Mouse (Mus musculus): ENCODE results near the gene Pick1. TPM values are rescaled to one million over a fixed set of nuclear protein-coding genes. Genes with fewer than 3 reads are reported as not detected.

The Pick1 gene
- 45.8 TPM for polyA plus RNA-seq (2017; shearing (Covaris generic))

DNA sequence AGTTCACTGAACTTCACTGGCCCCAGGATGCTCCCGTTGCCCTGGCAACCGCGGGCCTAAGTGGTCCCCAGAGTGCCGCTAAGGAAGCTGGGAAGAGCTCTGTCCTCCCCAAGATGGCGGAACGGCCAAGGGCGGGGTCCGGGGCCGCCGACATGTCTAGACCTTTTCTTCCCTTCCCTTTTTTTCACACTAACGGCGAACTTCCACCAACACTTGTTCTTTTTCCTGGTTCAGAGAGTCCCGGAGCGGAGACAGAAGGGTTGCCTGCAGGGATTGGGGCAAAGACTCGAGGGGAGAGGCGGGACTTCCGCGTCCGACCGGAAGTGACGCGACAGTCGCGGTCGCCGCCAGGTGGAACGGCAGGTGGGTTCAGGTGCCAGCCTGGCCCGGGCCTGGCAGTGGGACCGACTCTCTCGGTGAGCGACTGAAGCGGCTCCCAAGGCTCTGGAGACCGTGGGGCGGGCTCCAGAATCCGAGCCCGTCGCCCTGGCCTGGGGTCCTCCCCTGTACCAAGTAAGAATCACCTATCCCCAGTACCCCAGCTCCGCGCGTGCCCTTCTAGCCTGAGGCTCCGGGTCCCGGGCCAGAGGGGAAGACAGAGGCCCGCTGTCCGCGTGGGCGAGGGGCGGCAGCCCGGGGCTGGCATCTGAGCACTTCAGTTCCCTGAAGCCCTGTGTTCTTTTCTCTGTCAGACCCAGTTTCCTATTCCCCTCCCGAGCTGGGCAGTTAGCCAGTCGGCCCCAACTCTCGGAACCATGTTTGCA, at the start of gene Pick1, which contains the start of gene Gm49486:
Gene Pick1, plus strand, starts transcription at position 116 of the 764 bp plus-strand sequence.
Gene Gm49486, plus strand, starts transcription at position 334 of the 764 bp plus-strand sequence.

DNA sequence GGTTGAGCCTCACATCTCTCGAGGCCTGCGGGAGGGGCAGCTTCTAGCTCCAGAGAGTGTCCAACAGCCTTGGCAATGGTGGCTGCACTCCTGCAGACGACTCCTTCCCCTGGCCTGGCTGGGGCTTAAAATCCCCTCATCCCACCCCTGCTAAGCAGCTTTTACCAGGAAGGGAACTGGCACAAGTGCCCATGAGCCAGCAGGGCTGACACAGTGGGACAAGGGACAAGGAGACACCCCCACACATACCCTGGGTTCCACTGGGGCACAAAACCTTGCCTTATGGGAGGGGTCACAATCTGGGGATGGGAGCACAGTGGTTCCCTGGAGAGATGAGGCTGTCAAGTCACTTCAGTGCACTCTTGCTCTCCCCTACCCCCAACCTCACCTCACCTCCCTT, 25.7 kb downstream of the Pick1 start, which contains the start of gene Slc16a8:
Gene Slc16a8, minus strand, starts transcription at position 101 of the 400 bp plus-strand sequence.

DNA sequence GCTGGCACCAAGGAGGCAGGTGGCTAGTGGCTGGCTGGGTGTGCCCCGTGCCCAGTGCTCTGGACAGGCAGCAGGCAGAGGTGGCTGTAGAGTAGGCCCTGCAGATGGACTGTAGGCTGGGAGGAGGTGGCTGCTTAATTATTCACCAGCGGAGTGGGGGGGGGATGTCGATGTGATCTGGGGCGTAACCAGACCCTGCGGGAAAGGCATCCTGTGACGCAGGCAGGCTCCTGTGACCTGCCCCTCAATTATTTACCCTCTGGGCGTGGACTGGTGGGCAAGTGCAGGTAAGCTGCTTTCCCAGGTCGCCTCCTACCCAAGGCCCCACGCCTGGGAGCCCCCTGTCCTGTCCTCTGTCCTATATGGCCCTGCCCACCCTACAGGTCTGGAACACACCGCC, 56.4 kb downstream of the Pick1 start, which contains the start of gene Baiap2l2:
Gene Baiap2l2, minus strand, starts transcription at position 139 of the 400 bp plus-strand sequence.

Other genes with a start within 250 kb of the Pick1 start
- gene H1f0, start 200.7 kb upstream of the Pick1 start, polyA plus RNA-seq (2017; shearing (Covaris generic)), result 74.2 TPM
- not detected for gene Galr3, start 187.3 kb upstream of the Pick1 start, polyA plus RNA-seq (2017; shearing (Covaris generic))
- 10.7 TPM for gene Ankrd54, start 166.3 kb upstream of the Pick1 start, polyA plus RNA-seq (2017; shearing (Covaris generic))
- 171 TPM for gene Eif3l, start 154.0 kb upstream of the Pick1 start, polyA plus RNA-seq (2017; shearing (Covaris generic))
- 27.1 TPM for gene Micall1, start 120.3 kb upstream of the Pick1 start, polyA plus RNA-seq (2017; shearing (Covaris generic))
- 166 TPM for gene Polr2f, start 88.2 kb upstream of the Pick1 start, polyA plus RNA-seq (2017; shearing (Covaris generic))
- 0.40 TPM for gene 1700088E04Rik, start 87.9 kb upstream of the Pick1 start, polyA plus RNA-seq (2017; shearing (Covaris generic))
- gene Sox10, start 63.9 kb upstream of the Pick1 start, polyA plus RNA-seq (2017; shearing (Covaris generic)), result not detected
- not detected for gene Gm49486, start 218 bp downstream of the Pick1 start, polyA plus RNA-seq (2017; shearing (Covaris generic))
- not detected for gene Slc16a8, start 25.6 kb downstream of the Pick1 start, polyA plus RNA-seq (2017; shearing (Covaris generic))
- 0.52 TPM for gene Baiap2l2, start 56.4 kb downstream of the Pick1 start, polyA plus RNA-seq (2017; shearing (Covaris generic))
- gene Pla2g6, start 99.2 kb downstream of the Pick1 start, polyA plus RNA-seq (2017; shearing (Covaris generic)), result 19.7 TPM
- 0.96 TPM for gene Maff, start 117.4 kb downstream of the Pick1 start, polyA plus RNA-seq (2017; shearing (Covaris generic))
- 36.9 TPM for gene Tmem184b, start 174.4 kb downstream of the Pick1 start, polyA plus RNA-seq (2017; shearing (Covaris generic))
- gene Csnk1e, start 226.4 kb downstream of the Pick1 start, polyA plus RNA-seq (2017; shearing (Covaris generic)), result 6.4 TPM